Mouse (Mus musculus) lung, postnatal 25 days (tissue): ENCODE data around the gene Fmnl3.

ENCODE experiments used
- DNase-seq: peaks from one replicate; pipeline ENCODE4 v3.0.0; 2022; ENCODE audit warnings: low spot score

Fmnl3 gene

GRCm38 (mm10) chr15:99317267-99317651 is 53.0 kb downstream of the Fmnl3 start:
- DNase-seq, result peak; percentile 84

- peak; percentile 85 for DNase-seq
These were observed 53.7 kb downstream of the Fmnl3 start for GRCm38 (mm10) chr15:99316314-99317266.

GRCm38 (mm10) chr15:99314891-99315290 is 55.4 kb downstream of the Fmnl3 start:
- peak; percentile 52 for DNase-seq

- no peak for DNase-seq
These were observed 59.7 kb downstream of the Fmnl3 start for GRCm38 (mm10) chr15:99310617-99311016.

- DNase-seq, result no peak
These were observed 60.7 kb downstream of the Fmnl3 start for GRCm38 (mm10) chr15:99309549-99309948.

GRCm38 (mm10) chr15:99307476-99307875 is 62.8 kb downstream of the Fmnl3 start:
- DNase-seq, result no peak

- no peak for DNase-seq
These were observed 74.1 kb downstream of the Fmnl3 start for GRCm38 (mm10) chr15:99296213-99296612.

- DNase-seq, result no peak
These were observed 74.7 kb downstream of the Fmnl3 start, which contains the start of gene Fam186b for GRCm38 (mm10) chr15:99295484-99295981. Gene Fam186b (minus strand): TSS chr15:99295888.

- DNase-seq, result peak; percentile 93
These were observed 75.4 kb downstream of the Fmnl3 start, which contains the start of gene Prpf40b for GRCm38 (mm10) chr15:99294813-99295374. Gene Prpf40b (plus strand): TSS chr15:99295087.

- DNase-seq, result no peak
These were observed 76.0 kb downstream of the Fmnl3 start for GRCm38 (mm10) chr15:99294287-99294686.

- DNase-seq, result no peak
These were observed 79.7 kb downstream of the Fmnl3 start for GRCm38 (mm10) chr15:99290586-99290985.

GRCm38 (mm10) chr15:99285189-99285535 is 85.1 kb downstream of the Fmnl3 start:
- DNase-seq, result no peak

GRCm38 (mm10) chr15:99284527-99285188 is 85.6 kb downstream of the Fmnl3 start:
- peak; percentile 63 for DNase-seq

- DNase-seq, result no peak
These were observed 86.8 kb downstream of the Fmnl3 start for GRCm38 (mm10) chr15:99283456-99283855.

GRCm38 (mm10) chr15:99278271-99278670 is 92.0 kb downstream of the Fmnl3 start:
- no peak for DNase-seq

- DNase-seq, result no peak
These were observed 94.2 kb downstream of the Fmnl3 start for GRCm38 (mm10) chr15:99276095-99276494.
